Mouse (Mus musculus) cerebellum, postnatal 14 days (tissue): ENCODE results near the gene Nt5dc3.

ENCODE experiments used
- DNase-seq, 2 experiments: peaks; one replicate each; pipeline ENCODE4 v3.0.0; 2021; ENCODE audit warnings: mixed read lengths in 2 of 2

The Nt5dc3 gene

GRCm38 (mm10) chr10:86881448-86881847 is 102.6 kb downstream of the Nt5dc3 start:
- DNase-seq, result no peak

GRCm38 (mm10) chr10:86886434-86886833 is 107.6 kb downstream of the Nt5dc3 start:
- DNase-seq, result no peak
